Mouse (Mus musculus): ENCODE measurements around the gene Clybl.

The Clybl gene

GRCm38 (mm10) chr14:122385758-122386157 is 204.3 kb downstream of the Clybl start:
- no peak for DNase-seq (ENCODE audit: low read depth, low spot score)

- no peak for DNase-seq (ENCODE audit: low read depth, low spot score)
Measured at GRCm38 (mm10) chr14:122386281-122387130, 205.0 kb downstream of the Clybl start.

- no peak for DNase-seq (ENCODE audit: low read depth, low spot score)
Measured at GRCm38 (mm10) chr14:122387781-122388180, 206.3 kb downstream of the Clybl start.

GRCm38 (mm10) chr14:122388431-122389031 is 207.0 kb downstream of the Clybl start:
- DNase-seq (ENCODE audit: low read depth, low spot score): no peak

- DNase-seq (ENCODE audit: low read depth, low spot score): no peak
Measured at GRCm38 (mm10) chr14:122389684-122390370, 208.3 kb downstream of the Clybl start.

- no peak for DNase-seq (ENCODE audit: low read depth, low spot score)
Measured at GRCm38 (mm10) chr14:122390935-122391334, 209.4 kb downstream of the Clybl start.

GRCm38 (mm10) chr14:122393119-122393518 is 211.6 kb downstream of the Clybl start:
- no peak for DNase-seq (ENCODE audit: low read depth, low spot score)

- no peak for DNase-seq (ENCODE audit: low read depth, low spot score)
Measured at GRCm38 (mm10) chr14:122398676-122399075, 217.2 kb downstream of the Clybl start.

GRCm38 (mm10) chr14:122399906-122400305 is 218.4 kb downstream of the Clybl start:
- DNase-seq (ENCODE audit: low read depth, low spot score): no peak

- DNase-seq (ENCODE audit: low read depth, low spot score): no peak
Measured at GRCm38 (mm10) chr14:122401886-122402285, 220.4 kb downstream of the Clybl start.

GRCm38 (mm10) chr14:122402716-122403258 is 221.3 kb downstream of the Clybl start:
- DNase-seq (ENCODE audit: low read depth, low spot score): no peak

GRCm38 (mm10) chr14:122403422-122403940 is 222.0 kb downstream of the Clybl start:
- no peak for DNase-seq (ENCODE audit: low read depth, low spot score)

GRCm38 (mm10) chr14:122404596-122405154 is 223.2 kb downstream of the Clybl start:
- DNase-seq (ENCODE audit: low read depth, low spot score): no peak

GRCm38 (mm10) chr14:122405236-122405635 is 223.7 kb downstream of the Clybl start:
- no peak for DNase-seq (ENCODE audit: low read depth, low spot score)

- no peak for DNase-seq (ENCODE audit: low read depth, low spot score)
Measured at GRCm38 (mm10) chr14:122405897-122406540, 224.5 kb downstream of the Clybl start.

GRCm38 (mm10) chr14:122406541-122407219 is 225.2 kb downstream of the Clybl start:
- DNase-seq (ENCODE audit: low read depth, low spot score): no peak

GRCm38 (mm10) chr14:122412841-122413541 is 231.5 kb downstream of the Clybl start:
- no peak for DNase-seq (ENCODE audit: low read depth, low spot score)

- no peak for DNase-seq (ENCODE audit: low read depth, low spot score)
Measured at GRCm38 (mm10) chr14:122413542-122413928, 232.0 kb downstream of the Clybl start.

- no peak for DNase-seq (ENCODE audit: low read depth, low spot score)
Measured at GRCm38 (mm10) chr14:122414786-122415185, 233.3 kb downstream of the Clybl start.
